Mouse (Mus musculus) CH12.LX (cell line): ENCODE results near the gene Cd7. TPM values are rescaled to one million over a fixed set of nuclear protein-coding genes. Genes with fewer than 3 reads are reported as not detected.

Experiments
- polyA plus RNA-seq: library from polyadenylated mRNA; unstranded; fragments of >175 nt; gene quantifications from 2 replicates; pipeline ENCODE4 v1.2.1, GENCODE M21; 2012; ENCODE audit warnings: low read depth; ENCODE audit not compliant: insufficient read length
- total RNA-seq, 2 experiments: library from RNA; depleted of rRNA; stranded (reverse); fragments of 300-350 nt in 1 of 2; fragments of >200 nt in 1 of 2; gene quantifications; 2 replicates each; pipeline ENCODE4 v1.2.3; 2012 to 2014

Cd7 gene
- total and polyA plus RNA-seq, 3 experiments = 0.82 to 2.7 (median 1.0) TPM

Other genes with a start within 250 kb of the Cd7 start
- 120 and 164 TPM in 2 replicates for gene Dus1l, start 243.0 kb downstream of the Cd7 start, total RNA-seq (2012; rRNA removed)
- 98.7 and 105 TPM in 2 replicates for gene Dus1l, start 243.0 kb downstream of the Cd7 start, total RNA-seq (2014; rRNA removed)
- gene Dus1l, start 243.0 kb downstream of the Cd7 start, polyA plus RNA-seq = 155 and 165 TPM in 2 replicates
- gene Fasn, start 214.9 kb downstream of the Cd7 start, total RNA-seq (2012; rRNA removed) = 186 and 279 TPM in 2 replicates
- 109 and 116 TPM in 2 replicates for gene Fasn, start 214.9 kb downstream of the Cd7 start, total RNA-seq (2014; rRNA removed)
- gene Fasn, start 214.9 kb downstream of the Cd7 start, polyA plus RNA-seq = 241 and 300 TPM in 2 replicates
- 4.6 and 5.4 TPM in 2 replicates for gene Ccdc57, start 106.5 kb downstream of the Cd7 start, total RNA-seq (2012; rRNA removed)
- gene Ccdc57, start 106.5 kb downstream of the Cd7 start, total RNA-seq (2014; rRNA removed) = 2.3 and 2.7 TPM in 2 replicates
- gene Ccdc57, start 106.5 kb downstream of the Cd7 start, polyA plus RNA-seq = 6.0 and 6.2 TPM in 2 replicates
- 214 and 388 TPM in 2 replicates for gene Slc16a3, start 90.9 kb downstream of the Cd7 start, total RNA-seq (2012; rRNA removed)
- gene Slc16a3, start 90.9 kb downstream of the Cd7 start, total RNA-seq (2014; rRNA removed) = 90.8 and 130 TPM in 2 replicates
- 9.7 and 11.1 TPM in 2 replicates for gene Slc16a3, start 90.9 kb downstream of the Cd7 start, polyA plus RNA-seq
- 92.1 and 96.8 TPM in 2 replicates for gene Csnk1d, start 48.1 kb downstream of the Cd7 start, total RNA-seq (2012; rRNA removed)
- gene Csnk1d, start 48.1 kb downstream of the Cd7 start, total RNA-seq (2014; rRNA removed) = 77.7 and 77.8 TPM in 2 replicates
- 134 and 136 TPM in 2 replicates for gene Csnk1d, start 48.1 kb downstream of the Cd7 start, polyA plus RNA-seq
- not detected in 2 replicates for gene Sectm1b, start 24.2 kb upstream of the Cd7 start, total RNA-seq (2012; rRNA removed)
- gene Sectm1b, start 24.2 kb upstream of the Cd7 start, total RNA-seq (2014; rRNA removed) = not detected in 2 replicates
- not detected in 2 replicates for gene Sectm1b, start 24.2 kb upstream of the Cd7 start, polyA plus RNA-seq
- 0.08 TPM in 1 of 2 replicates, not detected in the other for gene Sectm1a, start 41.8 kb upstream of the Cd7 start, total RNA-seq (2012; rRNA removed)
- not detected in 2 replicates for gene Sectm1a, start 41.8 kb upstream of the Cd7 start, total RNA-seq (2014; rRNA removed)
- gene Sectm1a, start 41.8 kb upstream of the Cd7 start, polyA plus RNA-seq = not detected in 2 replicates
- gene Tex19.2, start 79.3 kb upstream of the Cd7 start, total RNA-seq (2012; rRNA removed) = 0.64 and 0.92 TPM in 2 replicates
- gene Tex19.2, start 79.3 kb upstream of the Cd7 start, total RNA-seq (2014; rRNA removed) = 1.4 and 1.5 TPM in 2 replicates
- 2.3 and 2.4 TPM in 2 replicates for gene Tex19.2, start 79.3 kb upstream of the Cd7 start, polyA plus RNA-seq
- 0.21 TPM in 1 of 2 replicates, not detected in the other for gene Tex19.1, start 106.7 kb upstream of the Cd7 start, total RNA-seq (2012; rRNA removed)
- gene Tex19.1, start 106.7 kb upstream of the Cd7 start, total RNA-seq (2014; rRNA removed) = 0.51 and 0.95 TPM in 2 replicates
- 0.35 and 0.57 TPM in 2 replicates for gene Tex19.1, start 106.7 kb upstream of the Cd7 start, polyA plus RNA-seq
- not detected in 2 replicates for gene Uts2r, start 120.9 kb upstream of the Cd7 start, total RNA-seq (2012; rRNA removed)
- not detected in 2 replicates for gene Uts2r, start 120.9 kb upstream of the Cd7 start, total RNA-seq (2014; rRNA removed)
- not detected in 2 replicates for gene Uts2r, start 120.9 kb upstream of the Cd7 start, polyA plus RNA-seq
- gene Hexdc, start 165.0 kb upstream of the Cd7 start, total RNA-seq (2012; rRNA removed) = 9.1 and 10.6 TPM in 2 replicates
- 10.5 and 11.6 TPM in 2 replicates for gene Hexdc, start 165.0 kb upstream of the Cd7 start, total RNA-seq (2014; rRNA removed)
- gene Hexdc, start 165.0 kb upstream of the Cd7 start, polyA plus RNA-seq = 8.8 and 12.0 TPM in 2 replicates
- 16.4 and 19.0 TPM in 2 replicates for gene Ogfod3, start 165.3 kb upstream of the Cd7 start, total RNA-seq (2012; rRNA removed)
- gene Ogfod3, start 165.3 kb upstream of the Cd7 start, total RNA-seq (2014; rRNA removed) = 10.3 and 13.7 TPM in 2 replicates
- gene Ogfod3, start 165.3 kb upstream of the Cd7 start, polyA plus RNA-seq = 18.4 and 24.6 TPM in 2 replicates
- gene Cybc1, start 189.9 kb upstream of the Cd7 start, total RNA-seq (2012; rRNA removed) = 50.0 and 51.6 TPM in 2 replicates
- gene Cybc1, start 189.9 kb upstream of the Cd7 start, total RNA-seq (2014; rRNA removed) = 60.3 and 60.9 TPM in 2 replicates
- gene Cybc1, start 189.9 kb upstream of the Cd7 start, polyA plus RNA-seq = 52.9 and 57.4 TPM in 2 replicates
- gene Narf, start 197.8 kb upstream of the Cd7 start, total RNA-seq (2012; rRNA removed) = 15.6 and 26.2 TPM in 2 replicates
- 29.9 and 32.1 TPM in 2 replicates for gene Narf, start 197.8 kb upstream of the Cd7 start, total RNA-seq (2014; rRNA removed)
- gene Narf, start 197.8 kb upstream of the Cd7 start, polyA plus RNA-seq = 11.7 and 12.3 TPM in 2 replicates
- gene Foxk2, start 220.6 kb upstream of the Cd7 start, total RNA-seq (2012; rRNA removed) = 42.6 and 44.3 TPM in 2 replicates
- gene Foxk2, start 220.6 kb upstream of the Cd7 start, total RNA-seq (2014; rRNA removed) = 25.0 and 26.9 TPM in 2 replicates
- gene Foxk2, start 220.6 kb upstream of the Cd7 start, polyA plus RNA-seq = 32.4 and 41.2 TPM in 2 replicates